Mouse (Mus musculus) lung, adult 2 months (tissue): Measurements from ENCODE around the gene Fnbp1. TPM values are rescaled to one million over a fixed set of nuclear protein-coding genes. Genes with fewer than 3 reads are reported as not detected.

Experiments
- DNase-seq: peaks from one replicate; pipeline ENCODE4 v3.0.0; 2022
- H3K4me1 ChIP-seq: fragments of 200-500 bp; 2 replicates; pipeline ENCODE4 v1.6.1; 2011; ENCODE audit warnings: low read length; ENCODE audit not compliant: control insufficient read depth, insufficient read depth
- H3K4me3 ChIP-seq: fragments of 200-500 bp; replicated peaks from 2 replicates; pipeline ENCODE3; 2011; ENCODE audit warnings: low read depth, mild to moderate bottlenecking, control low read depth, low read length; ENCODE audit errors: extremely low read depth
- CTCF ChIP-seq: fragments of 200-500 bp; IDR thresholded peaks from 2 replicates; pipeline ENCODE4 v1.5.1; 2011; ENCODE audit warnings: mild to moderate bottlenecking, low read length, control low read depth; ENCODE audit not compliant: insufficient read depth
- POLR2A ChIP-seq: fragments of 200-500 bp; IDR thresholded peaks from 2 replicates; pipeline ENCODE4 v1.6.1; 2011; ENCODE audit warnings: low read depth, mild to moderate bottlenecking, control low read depth, low read length, borderline replicate concordance; ENCODE audit errors: extremely low read depth
- WGBS: fragments of 180-500 bp; shearing (Covaris S2); methylation state at CpG from one replicate; pipeline ENCODE4 v1.1.7; 2018; 5-methylcytosine and 5-hydroxymethylcytosine counted together
- polyA plus RNA-seq: library from polyadenylated mRNA; depleted of rRNA; stranded (reverse); fragments of >200 nt; gene quantifications from 2 replicates; pipeline ENCODE4 v1.2.3, GENCODE M21; 2012

Fnbp1 gene
- polyA plus RNA-seq, 1 experiment: 47.4 TPM

DNA sequence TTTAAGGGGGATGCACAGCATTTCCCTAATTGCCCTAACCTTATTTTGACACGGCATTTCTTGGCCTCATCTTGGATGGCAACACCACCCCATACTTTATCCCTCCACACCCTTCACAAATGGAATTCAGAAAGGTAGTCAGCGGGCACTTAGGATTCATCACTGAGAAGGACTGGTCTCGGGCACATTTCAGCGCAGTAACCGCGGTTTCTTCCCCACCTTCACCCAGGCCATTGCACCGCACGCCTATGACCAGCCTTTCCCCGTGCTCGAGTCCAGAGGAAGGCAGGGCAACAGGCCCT, 1.1 kb downstream of the Fnbp1 start:
- no peak for TF ChIP-seq CTCF
- no peak for TF ChIP-seq POLR2A
- peak overlapping the region; percentile 93 for H3K4me3 ChIP-seq
- peaks cover 6% of the 10 kb centered on the region; the same call in 1 of the 2 replicates for H3K4me1 ChIP-seq
- 6% methylated on average over 10 of the region's 10 CpGs for WGBS
- no peak for DNase-seq

DNA sequence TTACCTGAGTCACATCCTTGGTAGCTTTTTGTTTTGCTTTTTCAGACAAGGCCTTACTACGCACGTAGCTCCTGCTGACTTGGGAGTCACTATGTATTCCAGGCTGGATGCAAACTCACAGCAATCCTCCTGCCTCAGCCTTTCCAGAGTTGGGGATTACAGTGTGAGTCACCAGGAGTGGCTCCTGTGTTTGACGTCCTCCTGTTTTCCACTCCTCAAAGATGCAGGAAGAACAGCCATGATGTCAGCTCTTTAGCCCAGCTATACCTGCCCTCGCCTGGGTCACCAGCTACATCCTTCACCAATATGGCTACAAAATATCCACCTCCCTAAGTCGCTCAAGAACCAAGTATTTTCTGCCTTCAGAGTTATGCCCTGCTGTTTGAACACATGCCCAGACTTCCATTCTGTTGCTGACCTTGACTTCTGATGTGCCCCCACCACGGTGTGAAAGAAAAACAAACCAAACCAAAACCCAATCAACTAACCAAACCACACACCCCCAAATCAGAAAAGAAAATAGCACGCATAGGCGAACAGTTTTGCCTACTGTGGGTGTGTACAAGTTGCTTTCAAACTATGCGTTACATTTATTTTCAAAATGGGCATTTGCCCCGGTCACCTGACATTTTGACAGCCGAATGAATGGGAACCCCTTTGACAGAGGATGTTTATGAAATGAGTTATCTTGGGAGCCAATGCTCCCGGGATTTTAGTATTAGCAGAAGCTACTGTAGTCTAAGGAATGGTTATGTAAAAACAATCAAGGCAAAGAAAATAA, 1.6 kb downstream of the Fnbp1 start:
- 57% methylated on average over 12 of the region's 12 CpGs for WGBS
- TF ChIP-seq CTCF (no peak), POLR2A (no peak)
- H3K4me1 ChIP-seq: peaks cover 6% of the 10 kb centered on the region; the same call in 1 of the 2 replicates

DNA sequence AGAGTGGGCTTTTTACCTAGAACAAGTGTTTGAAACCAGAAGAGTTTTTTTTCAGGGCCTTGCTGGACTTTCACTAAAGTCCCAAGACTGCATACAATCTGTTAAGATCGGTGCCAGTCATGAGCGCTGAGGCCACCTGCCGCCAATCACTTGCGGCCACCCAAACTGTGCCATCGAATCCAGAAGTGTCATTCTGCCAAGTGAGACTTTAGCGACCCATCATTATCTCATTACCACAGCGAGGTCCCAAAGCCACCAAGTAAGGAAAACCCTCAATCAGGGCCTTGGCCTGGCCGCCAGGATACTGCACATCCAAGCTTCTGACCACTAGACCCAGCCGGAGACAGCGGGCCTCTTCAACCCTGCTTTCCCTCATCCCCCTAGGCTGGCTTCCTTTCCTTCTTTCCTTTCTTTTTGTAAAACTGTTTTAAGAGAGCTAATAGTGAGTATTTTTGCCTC, 2.6 kb downstream of the Fnbp1 start:
- 82% methylated on average over 10 of the region's 10 CpGs for WGBS
- TF ChIP-seq CTCF (no peak), POLR2A (no peak)
- no peak for DNase-seq
- Histone ChIP-seq H3K4me3 (no peak overlapping the region), H3K4me1 (peaks cover 6% of the 10 kb centered on the region; the same call in 1 of the 2 replicates)

More for the DNA sequence above, 1.6 kb downstream of the Fnbp1 start:
- H3K4me3 ChIP-seq: peak overlapping the region; percentile 93
- DNase-seq: no peak

DNA sequence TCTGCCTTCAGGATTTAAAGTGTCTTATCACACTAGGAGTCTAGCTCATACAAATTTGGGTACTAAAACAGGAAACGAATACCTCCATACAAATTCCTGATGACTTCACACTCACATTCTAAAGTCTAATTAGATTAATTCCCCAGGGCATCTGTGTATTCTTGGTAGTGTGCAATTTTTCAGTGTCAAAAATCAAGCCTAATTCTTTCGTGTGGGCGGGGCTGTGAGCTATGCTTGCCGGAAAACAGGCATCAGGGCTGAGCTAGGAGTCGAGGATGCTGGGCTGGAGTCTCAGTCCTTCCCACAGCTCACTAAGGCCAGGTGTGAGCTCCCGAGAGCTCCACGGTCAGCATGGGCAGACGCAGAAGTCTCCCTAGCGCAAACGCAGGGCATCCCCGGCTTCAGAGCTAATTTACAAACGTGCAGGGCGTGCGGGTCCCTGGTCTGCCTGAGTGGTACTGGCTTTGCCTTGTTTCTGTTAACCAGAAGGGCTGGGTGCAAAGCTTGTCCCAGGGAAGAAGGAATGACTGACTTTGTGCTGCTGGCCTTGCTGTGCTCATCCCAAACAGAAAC, 4.7 kb downstream of the Fnbp1 start:
- WGBS: 77% methylated on average over 14 of the region's 14 CpGs
- H3K4me3 ChIP-seq: no peak overlapping the region
- no peak for TF ChIP-seq CTCF
- TF ChIP-seq POLR2A: no peak
- DNase-seq: no peak
- peaks cover 6% of the 10 kb centered on the region; the same call in 1 of the 2 replicates for H3K4me1 ChIP-seq

DNA sequence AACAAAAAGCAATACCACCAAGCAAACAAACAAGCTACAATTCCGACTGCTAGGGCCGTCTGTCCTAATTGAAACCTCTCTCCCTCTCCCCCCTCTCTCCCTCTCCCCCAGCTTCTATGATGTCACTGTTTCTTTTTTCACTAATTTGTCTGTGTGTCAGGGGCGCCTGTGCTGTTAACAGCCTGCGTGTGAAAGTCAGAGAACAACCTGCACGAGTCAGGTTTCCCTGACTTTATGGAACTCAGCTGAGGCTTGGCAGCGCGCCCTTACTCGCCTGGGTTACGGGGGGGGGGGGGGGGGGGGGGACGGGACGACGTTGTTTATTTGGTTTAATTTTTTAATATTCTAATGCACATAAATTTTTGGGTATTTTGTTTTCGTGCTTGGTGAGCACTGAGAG, 5.5 kb downstream of the Fnbp1 start:
- WGBS: 38% methylated on average over 13 of the region's 13 CpGs
- peaks cover 6% of the 10 kb centered on the region; the same call in 1 of the 2 replicates for H3K4me1 ChIP-seq
- no peak for DNase-seq
- no peak overlapping the region for H3K4me3 ChIP-seq
- no peak for TF ChIP-seq POLR2A
- TF ChIP-seq CTCF: no peak

DNA sequence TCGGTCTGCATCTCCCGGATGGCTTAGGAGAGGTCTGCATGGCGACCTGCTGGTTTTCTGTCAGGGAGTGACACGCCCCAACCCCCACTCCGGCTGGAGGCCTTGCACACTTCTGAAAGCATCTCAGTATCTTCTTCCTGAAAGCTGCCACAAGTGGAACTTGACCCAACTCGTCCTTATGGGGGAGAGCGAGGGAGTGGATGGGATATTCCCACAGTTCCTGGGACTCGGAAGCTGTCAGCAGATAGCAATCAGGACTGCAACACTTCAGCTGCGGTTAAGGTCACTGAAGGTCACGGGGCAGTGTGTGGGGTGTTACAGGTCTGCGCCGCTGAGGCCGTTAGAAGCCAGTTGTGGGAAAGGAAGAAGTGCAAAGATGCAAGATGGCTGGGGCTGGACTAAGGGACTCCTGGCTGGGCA, 6.3 kb downstream of the Fnbp1 start:
- Histone ChIP-seq H3K4me3 (no peak overlapping the region), H3K4me1 (peaks cover 12% of the 10 kb centered on the region; the same call in 1 of the 2 replicates)
- TF ChIP-seq POLR2A: no peak
- TF ChIP-seq CTCF: no peak
- no peak for DNase-seq
- WGBS: 63% methylated on average over 13 of the region's 13 CpGs

DNA sequence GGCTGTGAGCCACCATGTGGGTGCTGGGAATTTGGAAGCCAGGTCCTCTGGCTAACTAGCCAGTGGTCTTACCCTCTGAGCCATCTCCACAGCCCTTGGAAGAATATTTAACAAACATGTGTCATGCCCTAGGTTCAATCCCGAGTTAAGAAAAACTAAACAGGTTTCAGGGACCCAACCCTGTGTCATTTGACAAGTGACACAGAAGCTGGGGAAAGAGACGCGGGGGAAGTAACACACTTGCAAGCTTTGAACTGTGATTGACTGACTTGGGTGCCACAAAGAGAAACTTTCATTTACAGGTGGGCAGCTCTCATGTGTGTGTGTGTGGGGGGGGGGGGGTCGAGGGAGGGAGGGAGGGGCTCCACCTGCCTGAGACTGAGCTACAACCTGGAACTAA, 7.8 kb downstream of the Fnbp1 start:
- WGBS: 69% methylated on average over 4 of the region's 4 CpGs
- H3K4me1 ChIP-seq: peaks cover 15% of the 10 kb centered on the region
- no peak overlapping the region for H3K4me3 ChIP-seq
- TF ChIP-seq POLR2A (no peak), CTCF (no peak)
- no peak for DNase-seq

DNA sequence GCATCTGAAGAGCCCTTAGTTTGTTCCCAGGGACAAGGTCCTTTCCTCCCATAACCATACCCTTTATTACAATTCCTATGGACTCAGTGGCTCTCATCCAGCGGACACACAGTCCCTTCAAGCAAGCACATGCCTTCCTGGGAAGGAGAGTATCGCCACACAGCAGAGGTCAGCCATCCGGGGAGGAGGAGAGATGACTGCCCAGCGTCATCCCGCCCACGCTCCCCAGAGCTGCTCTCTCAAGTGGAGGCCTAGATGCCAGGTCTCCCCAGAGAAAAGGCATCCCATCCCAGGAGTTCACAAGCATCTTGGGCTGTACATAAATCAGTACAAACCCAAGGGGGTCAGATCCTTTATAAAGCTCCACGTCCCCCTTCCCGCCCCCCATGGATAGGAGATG, 9.1 kb downstream of the Fnbp1 start:
- DNase-seq: no peak
- 69% methylated on average over 8 of the region's 8 CpGs for WGBS
- no peak for TF ChIP-seq POLR2A
- TF ChIP-seq CTCF: no peak
- no peak overlapping the region for H3K4me3 ChIP-seq
- H3K4me1 ChIP-seq: peaks cover 20% of the 10 kb centered on the region

DNA sequence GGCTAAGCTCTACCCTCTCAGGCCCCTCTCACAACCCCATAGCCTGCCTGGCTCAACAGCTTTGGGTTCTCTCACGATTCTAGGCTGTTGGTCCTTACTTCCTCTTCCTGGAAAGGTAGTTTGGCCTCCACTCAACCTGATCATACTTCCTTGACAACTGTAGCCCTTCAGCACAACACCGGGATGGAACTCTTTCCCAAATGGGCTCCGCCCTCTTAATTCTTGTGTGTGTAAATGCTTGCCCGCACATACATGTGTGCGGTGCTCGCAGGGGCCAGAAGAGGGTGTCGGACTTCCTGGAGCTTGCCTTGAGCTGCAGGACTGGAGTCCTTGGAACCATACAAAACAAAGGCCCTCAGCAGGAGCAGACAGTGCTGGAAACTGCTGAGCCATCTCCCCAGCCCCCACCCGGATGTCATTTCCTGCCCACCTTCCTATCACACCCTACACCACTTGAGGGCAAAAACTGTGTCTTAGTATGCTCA, 11.0 kb downstream of the Fnbp1 start:
- WGBS: 45% methylated on average over 8 of the region's 8 CpGs
- 0 out of 2 replicates have a peak, but pooled peaks have one; percentile 15 for TF ChIP-seq CTCF
- no peak for TF ChIP-seq POLR2A
- Histone ChIP-seq H3K4me1 (peaks cover 27% of the 10 kb centered on the region), H3K4me3 (no peak overlapping the region)
- DNase-seq: no peak
